Mouse (Mus musculus) NIH3T3 (cell line): Measurements from ENCODE around the gene Daam1.

Experiments
- DNase-seq: peaks from one replicate; pipeline ENCODE4 v3.0.0-alpha.2; 2012; ENCODE audit warnings: low read depth

The Daam1 gene

GRCm38 (mm10) chr12:71998653-71999052 lies 167.8 kb downstream of the Daam1 start:
- DNase-seq: no peak

- no peak for DNase-seq
Observed at GRCm38 (mm10) chr12:71999671-72000070, 168.8 kb downstream of the Daam1 start.

- DNase-seq: no peak
Observed at GRCm38 (mm10) chr12:72001811-72002210, 170.9 kb downstream of the Daam1 start.

- no peak for DNase-seq
Observed at GRCm38 (mm10) chr12:72005307-72005706, 174.4 kb downstream of the Daam1 start.

- DNase-seq: no peak
Observed at GRCm38 (mm10) chr12:72007656-72008055, 176.8 kb downstream of the Daam1 start.

DNA sequence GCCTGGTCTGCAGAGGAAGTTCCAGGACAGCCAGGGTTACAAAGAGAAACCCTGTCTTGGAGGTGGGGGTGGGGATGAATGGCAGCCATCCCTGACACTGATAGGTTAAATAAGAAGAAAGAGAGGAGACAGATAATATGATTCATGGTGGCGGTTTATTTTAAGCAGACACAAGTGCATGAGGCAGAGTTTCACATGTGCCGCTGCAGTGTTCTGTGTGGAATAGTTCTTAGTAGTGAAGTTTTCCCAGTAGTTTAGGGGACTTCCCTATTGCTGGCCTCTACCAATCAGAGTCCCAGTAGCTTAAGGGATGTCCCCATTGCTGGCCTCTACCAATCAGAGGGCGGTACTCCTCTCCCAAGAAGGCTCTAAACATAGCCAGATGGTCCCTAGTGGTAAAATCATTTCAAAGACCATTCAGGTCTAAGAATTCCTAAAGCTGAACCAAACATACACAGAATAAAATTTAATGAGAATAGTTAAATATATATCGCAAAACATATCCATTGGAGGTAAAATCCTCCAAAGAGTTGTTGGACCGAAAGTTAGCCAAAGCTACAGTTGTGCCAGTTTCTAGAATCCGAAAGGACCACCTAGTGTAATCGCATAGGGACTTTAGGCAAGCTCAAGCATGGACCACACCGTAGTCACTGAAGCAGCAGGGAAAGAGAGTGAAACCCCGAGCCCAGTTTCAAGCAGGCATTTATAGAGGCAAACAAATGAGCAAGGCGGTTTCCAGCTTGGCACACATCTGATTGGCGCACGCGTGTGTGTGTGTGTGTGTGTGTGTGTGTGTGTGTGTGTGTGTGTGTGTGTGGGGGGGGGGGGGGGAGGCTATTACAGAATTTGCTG lies 178.4 kb downstream of the Daam1 start:
- no peak for DNase-seq

- DNase-seq: no peak
Observed at GRCm38 (mm10) chr12:72011404-72011803, 180.5 kb downstream of the Daam1 start.

- DNase-seq: no peak
Observed at GRCm38 (mm10) chr12:72012126-72012525, 181.2 kb downstream of the Daam1 start.

GRCm38 (mm10) chr12:72013711-72014354 lies 183.0 kb downstream of the Daam1 start:
- DNase-seq: peak; percentile 37

- peak; percentile 64 for DNase-seq
Observed at GRCm38 (mm10) chr12:72014355-72014776, 183.5 kb downstream of the Daam1 start.

DNA sequence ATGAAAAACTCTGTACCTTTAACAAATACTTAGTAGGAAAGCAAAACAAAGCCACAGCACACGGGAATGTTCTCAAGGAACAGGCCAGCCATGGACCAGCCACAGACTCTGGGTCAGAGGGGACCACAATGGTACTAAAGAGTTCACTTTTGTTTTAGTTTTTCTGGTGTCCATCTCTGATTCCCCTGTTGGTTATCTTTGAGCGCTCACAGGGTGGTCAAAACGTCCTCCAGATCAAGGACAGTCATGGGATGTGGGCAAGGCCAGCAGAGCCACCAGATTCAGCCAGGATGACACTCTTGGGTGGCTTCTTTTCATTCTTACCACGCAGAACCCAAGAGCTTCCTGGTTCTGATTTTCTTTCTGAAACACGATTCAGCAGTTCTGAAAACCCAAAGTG lies 184.4 kb downstream of the Daam1 start:
- no peak for DNase-seq

- DNase-seq: no peak
Observed at GRCm38 (mm10) chr12:72020285-72020684, 189.4 kb downstream of the Daam1 start.

- DNase-seq: no peak
Observed at GRCm38 (mm10) chr12:72021543-72021942, 190.7 kb downstream of the Daam1 start.

GRCm38 (mm10) chr12:72022790-72023189 lies 191.9 kb downstream of the Daam1 start:
- no peak for DNase-seq

- DNase-seq: no peak
Observed at GRCm38 (mm10) chr12:72023572-72023971, 192.7 kb downstream of the Daam1 start.

DNA sequence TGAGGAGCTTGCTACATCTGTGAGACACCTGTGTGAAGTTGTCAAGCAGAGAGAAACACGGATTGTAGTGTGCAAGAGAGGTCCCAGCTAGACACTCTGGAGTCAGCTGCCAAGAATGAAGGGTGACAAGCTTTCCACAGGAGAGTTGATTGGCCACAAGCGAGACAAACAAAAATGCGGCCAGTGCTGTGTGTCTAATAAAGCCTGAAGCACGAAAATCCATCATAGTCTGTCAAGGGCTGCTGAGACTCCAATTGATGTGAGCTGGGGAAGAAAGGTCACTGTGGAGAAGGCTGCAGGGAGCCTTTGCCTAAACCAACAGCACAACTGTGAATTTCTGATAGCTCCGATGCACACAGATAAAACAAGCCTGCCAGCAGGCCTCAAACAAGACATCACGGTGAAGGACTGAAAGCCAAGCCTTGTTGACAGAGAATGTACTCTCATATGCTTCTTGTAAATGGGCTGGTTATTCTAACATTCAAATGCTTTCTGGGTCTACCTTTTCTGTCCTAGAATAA lies 194.5 kb downstream of the Daam1 start:
- DNase-seq: no peak

DNA sequence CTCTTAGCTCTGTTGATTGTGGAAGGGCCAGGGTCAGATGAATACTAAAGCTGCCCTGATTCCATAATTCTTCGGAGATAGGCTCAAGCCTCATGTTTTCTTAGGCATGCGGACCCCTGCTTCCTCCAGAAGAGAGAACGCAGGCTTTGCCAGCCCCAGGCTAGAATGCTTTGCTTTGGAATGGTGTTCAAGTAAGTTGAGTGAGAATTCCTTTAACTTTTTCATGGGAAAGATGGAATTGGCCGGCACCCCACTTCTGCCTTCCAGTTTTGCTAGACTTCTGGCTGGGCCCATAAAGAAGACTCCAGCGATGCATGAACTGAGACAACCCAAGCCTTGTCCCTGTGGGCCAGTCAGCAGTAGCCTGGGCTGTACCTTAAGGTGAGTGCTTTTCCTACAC lies 200.3 kb downstream of the Daam1 start:
- no peak for DNase-seq

GRCm38 (mm10) chr12:72031794-72032193 lies 200.9 kb downstream of the Daam1 start:
- DNase-seq: no peak

GRCm38 (mm10) chr12:72036097-72036661 lies 205.3 kb downstream of the Daam1 start:
- DNase-seq: no peak

DNA sequence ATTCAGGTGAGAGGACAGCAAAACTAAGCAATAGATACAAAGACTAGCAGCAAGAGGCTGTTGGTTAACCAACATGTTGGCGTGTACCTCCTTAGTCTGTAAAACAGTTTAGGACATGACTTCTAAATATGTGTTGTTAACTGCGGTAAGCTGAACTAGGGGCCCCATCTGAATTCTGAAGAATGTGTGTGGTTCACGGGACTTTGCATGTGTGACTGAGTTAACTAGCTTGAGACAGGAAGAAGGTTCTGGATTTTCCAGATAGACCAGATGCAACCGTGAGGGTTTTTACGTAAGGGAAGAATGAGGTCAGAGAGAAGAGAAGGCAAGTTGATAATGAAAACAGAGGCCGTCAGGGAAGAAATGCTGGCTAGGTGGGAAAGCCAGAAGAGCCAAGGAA lies 206.2 kb downstream of the Daam1 start:
- DNase-seq: no peak

- no peak for DNase-seq
Observed at GRCm38 (mm10) chr12:72038866-72039265, 208.0 kb downstream of the Daam1 start.

DNA sequence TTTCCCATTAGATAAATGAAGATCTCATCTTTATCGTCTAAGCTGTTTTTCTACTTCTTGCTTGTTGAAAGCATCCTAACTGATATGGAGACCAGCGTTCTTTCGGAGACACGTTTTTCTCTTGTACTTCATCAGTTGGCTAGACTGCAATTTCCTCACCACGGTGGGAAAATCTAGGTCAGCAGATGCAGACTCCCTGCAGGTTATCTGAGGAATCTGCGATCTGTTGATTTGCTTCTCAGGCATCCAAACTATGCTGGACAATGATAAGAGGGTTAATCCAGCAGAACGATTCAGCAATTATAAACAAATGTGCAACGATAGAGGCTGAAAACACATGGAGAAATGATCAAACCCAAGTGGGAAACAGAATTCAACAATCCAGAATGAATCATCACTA lies 208.6 kb downstream of the Daam1 start:
- DNase-seq: no peak

DNA sequence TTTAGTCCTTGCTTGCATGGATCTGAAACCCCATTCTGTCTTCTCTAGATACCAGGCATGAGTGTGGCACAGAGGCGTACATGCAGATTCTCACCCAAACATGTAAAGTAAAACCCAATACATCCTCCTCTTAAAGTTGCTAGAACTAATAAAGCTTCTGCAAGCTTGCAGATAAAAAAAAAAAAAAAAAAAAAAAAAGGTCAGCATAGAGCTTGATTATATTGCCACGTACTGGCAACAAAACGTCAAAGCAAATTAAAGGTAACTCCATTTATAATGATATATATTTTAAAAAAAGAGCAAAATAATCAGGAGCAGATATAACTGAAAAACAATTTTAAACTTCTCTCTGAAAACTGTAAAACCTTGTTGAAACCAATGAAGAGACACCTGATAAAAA lies 210.4 kb downstream of the Daam1 start:
- no peak for DNase-seq
